Mouse (Mus musculus): ENCODE results near the gene Ildr2.

GRCm38 (mm10) chr1:166349341-166349740 lies 95.4 kb downstream of the Ildr2 start:
- TF ChIP-seq CTCF (IDR thresholded peaks at IDR 0.05) = no peak
- TF ChIP-seq POLR2A (IDR thresholded peaks at IDR 0.05; ENCODE audit: insufficient read depth, low read depth, low read length) = no peak
- no peak for TF ChIP-seq EP300 (IDR thresholded peaks at IDR 0.05; ENCODE audit: insufficient read depth, low read depth, low read length)
